In the genomic region with DNA sequence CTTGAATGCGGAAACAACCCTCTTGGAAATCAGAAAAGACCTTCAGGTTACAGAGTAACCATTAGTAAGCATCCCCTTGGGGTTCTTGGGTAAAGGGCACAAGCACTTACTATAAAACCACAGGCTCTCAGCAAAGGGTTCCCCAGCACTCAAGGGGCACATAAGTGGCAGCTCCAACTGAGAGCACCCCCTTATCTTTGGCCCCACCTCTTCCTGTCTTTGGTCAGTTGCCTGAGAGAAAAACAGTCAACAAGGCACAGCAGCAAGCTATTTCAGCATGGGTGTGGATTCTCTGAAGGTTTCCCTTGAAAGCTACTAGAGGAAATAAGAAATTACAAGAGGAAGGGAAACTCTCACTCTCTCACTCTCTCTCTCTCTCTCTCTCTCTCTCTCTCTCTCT, we compare ENCODE assay signal across 9 mouse cellular contexts. TPM values are rescaled to one million over a fixed set of nuclear protein-coding genes. Genes with fewer than 3 reads are reported as not detected.
DNase-seq lines count a peak whose midpoint lies in the region; ATAC-seq and TF ChIP-seq lines count a peak whose summit lies in the region.
"Had no signal": no experiment of that assay in that cellular context is flagged by ENCODE, and none has a peak within 500 bp of the region (broad histone marks: within the 10 kb centered on the region; RNA-seq: fewer than 3 reads in every experiment).

No protein-coding gene starts in this region.

- H3K9ac ChIP-seq in midbrain, embryonic 11.5 days (ENCODE audit: low read length) = no peak overlapping the region
- no peak overlapping the region for H3K9ac ChIP-seq in midbrain, embryonic 13.5 days (replicated peaks)
- H3K9ac ChIP-seq in intestine, postnatal 0 days (ENCODE audit: low read depth, low read length) = no peak overlapping the region
- H3K9ac ChIP-seq: embryonic facial prominence, embryonic 15.5 days had no signal

- H3K27ac ChIP-seq in midbrain, embryonic 11.5 days (ENCODE audit: low read depth, low read length) = no peak overlapping the region
- no peak overlapping the region for H3K27ac ChIP-seq in midbrain, embryonic 13.5 days
- no peak overlapping the region; the same call in 1 of the 2 replicates for H3K27ac ChIP-seq in intestine, postnatal 0 days (ENCODE audit: low read depth, low read length)
- H3K27ac ChIP-seq: embryonic facial prominence, embryonic 15.5 days had no signal

- peaks cover 6% of the 10 kb centered on the region for H3K4me1 ChIP-seq in midbrain, embryonic 11.5 days (ENCODE audit: control insufficient read depth, insufficient read depth, low read length)
- peaks cover 16% of the 10 kb centered on the region for H3K4me1 ChIP-seq in midbrain, embryonic 13.5 days (replicated peaks)
- peaks cover 12% of the 10 kb centered on the region for H3K4me1 ChIP-seq in intestine, postnatal 0 days (replicated peaks; ENCODE audit: control insufficient read depth, insufficient read depth, low read length)

- no peak for ATAC-seq in midbrain, embryonic 11.5 days (ENCODE audit: low FRiP score)
- no peak for ATAC-seq in midbrain, embryonic 13.5 days
- ATAC-seq in intestine, postnatal 0 days = no peak; the same call in none of the 2 replicates

- no peak for TF ChIP-seq CTCF in intestine, postnatal 0 days (IDR thresholded peaks at IDR 0.05; ENCODE audit: low read depth)

- 100% methylated on average over 1 of the region's 1 CpGs for WGBS in midbrain, embryonic 11.5 days
- 97% methylated on average over 1 of the region's 1 CpGs for WGBS in midbrain, embryonic 13.5 days
- 40% methylated on average over 1 of the region's 1 CpGs for WGBS in intestine, postnatal 0 days

- H3K27me3 ChIP-seq in midbrain, embryonic 11.5 days (ENCODE audit: control insufficient read depth, insufficient read depth, low read length) = peaks cover 19% of the 10 kb centered on the region
- peaks cover 30% of the 10 kb centered on the region for H3K27me3 ChIP-seq in midbrain, embryonic 13.5 days
- no peaks in the 10 kb centered on the region for H3K27me3 ChIP-seq in intestine, postnatal 0 days (replicated peaks; ENCODE audit: control insufficient read depth, insufficient read depth, low read length)

- no peak overlapping the region for H3K4me3 ChIP-seq in midbrain, embryonic 11.5 days (ENCODE audit: low read depth, low read length)
- no peak overlapping the region for H3K4me3 ChIP-seq in midbrain, embryonic 13.5 days (replicated peaks)
- H3K4me3 ChIP-seq in intestine, postnatal 0 days (ENCODE audit: low read depth, low read length) = no peak overlapping the region
- H3K4me3 ChIP-seq: embryonic facial prominence, embryonic 15.5 days had no signal

- no peak overlapping the region for H3K4me2 ChIP-seq in midbrain, embryonic 11.5 days
- H3K4me2 ChIP-seq in midbrain, embryonic 13.5 days (replicated peaks) = no peak overlapping the region
- H3K4me2 ChIP-seq in intestine, postnatal 0 days (replicated peaks; ENCODE audit: low read depth) = peak overlapping the region; percentile 90
- H3K4me2 ChIP-seq: embryonic facial prominence, embryonic 15.5 days had no signal

- H3K9me3 ChIP-seq in midbrain, embryonic 11.5 days (ENCODE audit: control insufficient read depth, low read length) = no peaks in the 10 kb centered on the region
- no peaks in the 10 kb centered on the region for H3K9me3 ChIP-seq in midbrain, embryonic 13.5 days
- no peaks in the 10 kb centered on the region for H3K9me3 ChIP-seq in intestine, postnatal 0 days (ENCODE audit: control insufficient read depth)
- H3K9me3 ChIP-seq: embryonic facial prominence, embryonic 15.5 days had no signal

- H3K36me3 ChIP-seq in midbrain, embryonic 11.5 days (ENCODE audit: control insufficient read depth, insufficient read depth, low read length) = no peaks in the 10 kb centered on the region
- H3K36me3 ChIP-seq in midbrain, embryonic 13.5 days = no peaks in the 10 kb centered on the region
- H3K36me3 ChIP-seq in intestine, postnatal 0 days (ENCODE audit: control insufficient read depth, insufficient read depth) = no peaks in the 10 kb centered on the region; the same call in 1 of the 2 replicates
- H3K36me3 ChIP-seq: embryonic facial prominence, embryonic 15.5 days had no signal

- DNase-seq in midbrain, embryonic 11.5 days (ENCODE audit: low spot score, missing footprints) = peak; percentile 59
- DNase-seq in lung, postnatal 4 days = peak; percentile 76 to 83
- peak; percentile 57 for DNase-seq in thymus, postnatal 14 days
- DNase-seq in kidney, postnatal 36 days = no peak
- DNase-seq in urinary bladder, adult 18-20 months (ENCODE audit: low spot score in 2 of 2) = no peak
- no peak for DNase-seq in right cerebral cortex, adult 2 months (ENCODE audit: low spot score in 2 of 2)

RNA-seq across cellular contexts. Expression of a gene that starts 4.3 kb away (rescaled TPM):
- polyA plus RNA-seq in midbrain, embryonic 11.5 days (2014; fragmentation: Nextera tagmentation; extraction: Ambion mirVana) = 76.7 and 84.2 TPM in 2 replicates
- polyA plus RNA-seq in midbrain, embryonic 13.5 days (2015; fragmentation: Nextera tagmentation; extraction: Ambion mirVana) = 17.7 and 19.4 TPM in 2 replicates
- 167 and 175 TPM in 2 replicates for polyA plus RNA-seq in intestine, postnatal 0 days (2015; fragmentation: Nextera tagmentation; extraction: Ambion mirVana)

Comparison
In these comparisons a context has a peak if more than half of its experiments do, and no peak if none do; other contexts are left out.
1. DNase-seq: peak in midbrain, embryonic 11.5 days (single experiment), lung, postnatal 4 days (2 of 2) and thymus, postnatal 14 days (single experiment); none in kidney, postnatal 36 days (0 of 2), urinary bladder, adult 18-20 months (0 of 2) and right cerebral cortex, adult 2 months (0 of 2).